Mouse (Mus musculus) cortical plate, adult 2 months (tissue): ENCODE results near the gene Tmprss12.
"Not testable (repeated sequence)": the region's sequence is repeated elsewhere in the genome, so short reads cannot be mapped to it uniquely, and the experiment has no call there.

ENCODE experiments used
- CTCF ChIP-seq: fragments of 200-500 bp; IDR thresholded peaks from 2 replicates; pipeline ENCODE4 v1.5.1; 2011; ENCODE audit warnings: mild to moderate bottlenecking, control low read depth, low read length; ENCODE audit not compliant: insufficient read depth; ENCODE audit errors: extremely low read depth
- POLR2A ChIP-seq: fragments of 200-500 bp; IDR thresholded peaks from 2 replicates; pipeline ENCODE4 v1.6.1; 2011; ENCODE audit warnings: mild to moderate bottlenecking, low read length, control low read depth; ENCODE audit not compliant: insufficient read depth; ENCODE audit errors: extremely low read depth

- TF ChIP-seq CTCF, POLR2A: not testable (repeated sequence)
These were observed 56.7 kb downstream of the Tmprss12 start for GRCm38 (mm10) chr15:100337328-100337727.
